Mouse (Mus musculus): ENCODE measurements around the gene Sec16a.
A peak's percentile ranks its signal among the peaks of the same experiment; 100 is the strongest.

Sec16a gene

GRCm38 (mm10) chr2:26444946-26445665 is at the start of gene Sec16a:
Gene Sec16a, minus strand, starts transcription at chr2:26445216.
- peak; percentile 99 to 100 for DNase-seq (ENCODE audit: low read depth in 2 of 2, low spot score in 2 of 2)

- DNase-seq (ENCODE audit: low read depth in 2 of 2, low spot score in 2 of 2), result no peak
Measured at GRCm38 (mm10) chr2:26494396-26494795, 49.4 kb upstream of the Sec16a start.

- DNase-seq (ENCODE audit: low read depth in 2 of 2, low spot score in 2 of 2), result peak in 1 of 2 experiments; percentile 40
Measured at GRCm38 (mm10) chr2:26493021-26493781, 48.2 kb upstream of the Sec16a start.

GRCm38 (mm10) chr2:26490760-26491301 is 45.8 kb upstream of the Sec16a start:
- no peak for DNase-seq (ENCODE audit: low read depth in 2 of 2, low spot score in 2 of 2)

- DNase-seq (ENCODE audit: low read depth in 2 of 2, low spot score in 2 of 2), result no peak
Measured at GRCm38 (mm10) chr2:26488535-26489135, 43.6 kb upstream of the Sec16a start.

GRCm38 (mm10) chr2:26487322-26488021 is 42.5 kb upstream of the Sec16a start:
- DNase-seq (ENCODE audit: low read depth in 2 of 2, low spot score in 2 of 2), result no peak

GRCm38 (mm10) chr2:26486835-26487321 is 41.9 kb upstream of the Sec16a start:
- no peak for DNase-seq (ENCODE audit: low read depth in 2 of 2, low spot score in 2 of 2)

- DNase-seq (ENCODE audit: low read depth in 2 of 2, low spot score in 2 of 2), result no peak
Measured at GRCm38 (mm10) chr2:26486264-26486810, 41.3 kb upstream of the Sec16a start.

- no peak for DNase-seq (ENCODE audit: low read depth in 2 of 2, low spot score in 2 of 2)
Measured at GRCm38 (mm10) chr2:26485710-26486109, 40.7 kb upstream of the Sec16a start.

- DNase-seq (ENCODE audit: low read depth in 2 of 2, low spot score in 2 of 2), result no peak
Measured at GRCm38 (mm10) chr2:26485278-26485677, 40.3 kb upstream of the Sec16a start.

GRCm38 (mm10) chr2:26484169-26484568 is 39.2 kb upstream of the Sec16a start:
- no peak for DNase-seq (ENCODE audit: low read depth in 2 of 2, low spot score in 2 of 2)

- no peak for DNase-seq (ENCODE audit: low read depth in 2 of 2, low spot score in 2 of 2)
Measured at GRCm38 (mm10) chr2:26483230-26483869, 38.3 kb upstream of the Sec16a start.

GRCm38 (mm10) chr2:26482824-26483223 is 37.8 kb upstream of the Sec16a start:
- DNase-seq (ENCODE audit: low read depth in 2 of 2, low spot score in 2 of 2), result no peak

- DNase-seq (ENCODE audit: low read depth in 2 of 2, low spot score in 2 of 2), result no peak
Measured at GRCm38 (mm10) chr2:26481724-26482495, 36.9 kb upstream of the Sec16a start.

GRCm38 (mm10) chr2:26480911-26481310 is 35.9 kb upstream of the Sec16a start:
- DNase-seq (ENCODE audit: low read depth in 2 of 2, low spot score in 2 of 2), result no peak

GRCm38 (mm10) chr2:26478685-26479205 is 33.7 kb upstream of the Sec16a start:
- no peak for DNase-seq (ENCODE audit: low read depth in 2 of 2, low spot score in 2 of 2)

- no peak for DNase-seq (ENCODE audit: low read depth in 2 of 2, low spot score in 2 of 2)
Measured at GRCm38 (mm10) chr2:26477911-26478310, 32.9 kb upstream of the Sec16a start.

- DNase-seq (ENCODE audit: low read depth in 2 of 2, low spot score in 2 of 2), result no peak
Measured at GRCm38 (mm10) chr2:26475505-26476430, 30.8 kb upstream of the Sec16a start.

All from CD8-positive naive resting alpha-beta T cell, adult 2 months (primary cell).